Mouse (Mus musculus): ENCODE measurements around the gene Tulp2. TPM values are rescaled to one million over a fixed set of nuclear protein-coding genes. Genes with fewer than 3 reads are reported as not detected.
A peak's percentile ranks its signal among the peaks of the same experiment; 100 is the strongest.

The Tulp2 gene
- polyA plus RNA-seq, 1 experiment = not detected

GRCm38 (mm10) chr7:45539095-45539494 is 57.4 kb downstream of the Tulp2 start:
- H3K4me3 ChIP-seq (ENCODE audit: insufficient read depth, low read length) = no peak overlapping the region
- TF ChIP-seq POLR2A (IDR thresholded peaks at IDR 0.05; ENCODE audit: low read depth, low read length) (no peak), CTCF (IDR thresholded peaks at IDR 0.05; ENCODE audit: borderline replicate concordance, insufficient read depth, low read length) (no peak)
- H3K4me1 ChIP-seq (ENCODE audit: control insufficient read depth, insufficient read depth, low read length) = no peaks in the 10 kb centered on the region
- H3K27ac ChIP-seq (ENCODE audit: insufficient read depth, low read length) = no peak overlapping the region

- no peak overlapping the region for H3K4me3 ChIP-seq (ENCODE audit: insufficient read depth, low read length)
- H3K4me1 ChIP-seq (ENCODE audit: control insufficient read depth, insufficient read depth, low read length) = no peaks in the 10 kb centered on the region
- no peak for TF ChIP-seq POLR2A (IDR thresholded peaks at IDR 0.05; ENCODE audit: low read depth, low read length)
- no peak for TF ChIP-seq CTCF (IDR thresholded peaks at IDR 0.05; ENCODE audit: borderline replicate concordance, insufficient read depth, low read length)
- H3K27ac ChIP-seq (ENCODE audit: insufficient read depth, low read length) = no peak overlapping the region
These were observed 58.5 kb downstream of the Tulp2 start for GRCm38 (mm10) chr7:45540213-45540612.

- no peak overlapping the region for H3K4me3 ChIP-seq (ENCODE audit: insufficient read depth, low read length)
- no peak overlapping the region for H3K27ac ChIP-seq (ENCODE audit: insufficient read depth, low read length)
- no peaks in the 10 kb centered on the region for H3K4me1 ChIP-seq (ENCODE audit: control insufficient read depth, insufficient read depth, low read length)
- TF ChIP-seq POLR2A (IDR thresholded peaks at IDR 0.05; ENCODE audit: low read depth, low read length) = no peak
- TF ChIP-seq CTCF (IDR thresholded peaks at IDR 0.05; ENCODE audit: borderline replicate concordance, insufficient read depth, low read length) = no peak
These were observed 62.8 kb downstream of the Tulp2 start for GRCm38 (mm10) chr7:45544525-45544924.

GRCm38 (mm10) chr7:45549641-45550436 is 68.2 kb downstream of the Tulp2 start:
- H3K27ac ChIP-seq (ENCODE audit: insufficient read depth, low read length) = no peak overlapping the region
- no peaks in the 10 kb centered on the region for H3K4me1 ChIP-seq (ENCODE audit: control insufficient read depth, insufficient read depth, low read length)
- TF ChIP-seq CTCF (IDR thresholded peaks at IDR 0.05; ENCODE audit: borderline replicate concordance, insufficient read depth, low read length) = no peak
- no peak for TF ChIP-seq POLR2A (IDR thresholded peaks at IDR 0.05; ENCODE audit: low read depth, low read length)
- no peak overlapping the region for H3K4me3 ChIP-seq (ENCODE audit: insufficient read depth, low read length)

- TF ChIP-seq POLR2A (IDR thresholded peaks at IDR 0.05; ENCODE audit: low read depth, low read length) (no peak), CTCF (IDR thresholded peaks at IDR 0.05; ENCODE audit: borderline replicate concordance, insufficient read depth, low read length) (no peak)
- no peak overlapping the region for H3K27ac ChIP-seq (ENCODE audit: insufficient read depth, low read length)
- no peak overlapping the region for H3K4me3 ChIP-seq (ENCODE audit: insufficient read depth, low read length)
- no peaks in the 10 kb centered on the region for H3K4me1 ChIP-seq (ENCODE audit: control insufficient read depth, insufficient read depth, low read length)
These were observed 69.3 kb downstream of the Tulp2 start for GRCm38 (mm10) chr7:45550821-45551511.

GRCm38 (mm10) chr7:45551512-45551883 is 69.8 kb downstream of the Tulp2 start:
- Histone ChIP-seq H3K4me3 (ENCODE audit: insufficient read depth, low read length) (no peak overlapping the region), H3K27ac (ENCODE audit: insufficient read depth, low read length) (no peak overlapping the region), H3K4me1 (ENCODE audit: control insufficient read depth, insufficient read depth, low read length) (no peaks in the 10 kb centered on the region)
- TF ChIP-seq CTCF (IDR thresholded peaks at IDR 0.05; ENCODE audit: borderline replicate concordance, insufficient read depth, low read length) = no peak

- TF ChIP-seq CTCF (IDR thresholded peaks at IDR 0.05; ENCODE audit: borderline replicate concordance, insufficient read depth, low read length) (no peak), POLR2A (IDR thresholded peaks at IDR 0.05; ENCODE audit: low read depth, low read length) (no peak)
- Histone ChIP-seq H3K27ac (ENCODE audit: insufficient read depth, low read length) (no peak overlapping the region), H3K4me1 (ENCODE audit: control insufficient read depth, insufficient read depth, low read length) (no peaks in the 10 kb centered on the region), H3K4me3 (ENCODE audit: insufficient read depth, low read length) (no peak overlapping the region)
These were observed 71.8 kb downstream of the Tulp2 start for GRCm38 (mm10) chr7:45553519-45553918.

- no peak overlapping the region for H3K27ac ChIP-seq (ENCODE audit: insufficient read depth, low read length)
- TF ChIP-seq POLR2A (IDR thresholded peaks at IDR 0.05; ENCODE audit: low read depth, low read length) (no peak), CTCF (IDR thresholded peaks at IDR 0.05; ENCODE audit: borderline replicate concordance, insufficient read depth, low read length) (no peak)
- no peaks in the 10 kb centered on the region for H3K4me1 ChIP-seq (ENCODE audit: control insufficient read depth, insufficient read depth, low read length)
- no peak overlapping the region for H3K4me3 ChIP-seq (ENCODE audit: insufficient read depth, low read length)
These were observed 72.3 kb downstream of the Tulp2 start for GRCm38 (mm10) chr7:45553990-45554389.

GRCm38 (mm10) chr7:45554744-45555143 is 73.1 kb downstream of the Tulp2 start, which contains the start of gene Hsd17b14:
Hsd17b14 (plus strand) TSS chr7:45554893.
- no peak within 1 kb of the TSS for H3K4me3 ChIP-seq (ENCODE audit: insufficient read depth, low read length)
- no peak for TF ChIP-seq POLR2A (IDR thresholded peaks at IDR 0.05; ENCODE audit: low read depth, low read length)
- no peak within 1 kb of the TSS for H3K27ac ChIP-seq (ENCODE audit: insufficient read depth, low read length)
- H3K4me1 ChIP-seq (ENCODE audit: control insufficient read depth, insufficient read depth, low read length) = no peaks in the 10 kb centered on the region

- H3K4me1 ChIP-seq (ENCODE audit: control insufficient read depth, insufficient read depth, low read length) = no peaks in the 10 kb centered on the region
- TF ChIP-seq POLR2A (IDR thresholded peaks at IDR 0.05; ENCODE audit: low read depth, low read length) (no peak), CTCF (IDR thresholded peaks at IDR 0.05; ENCODE audit: borderline replicate concordance, insufficient read depth, low read length) (peak; percentile 74)
- H3K27ac ChIP-seq (ENCODE audit: insufficient read depth, low read length) = no peak overlapping the region
- no peak overlapping the region for H3K4me3 ChIP-seq (ENCODE audit: insufficient read depth, low read length)
These were observed 74.1 kb downstream of the Tulp2 start for GRCm38 (mm10) chr7:45555787-45556186.

Measured in embryonic fibroblast, embryonic 13.5 days (primary cell).